Mouse (Mus musculus): ENCODE measurements at regions not wholly inside any gene's neighbourhood (a gene's known extent, or its start where the extent isn't known, plus 50 kb on each side); places are given as distances from the start of the nearest gene placed in this dataset.
"Not testable (repeated sequence)": the region's sequence is repeated elsewhere in the genome, so short reads cannot be mapped to it uniquely, and the experiment has no call there.

- DNase-seq (ENCODE audit: low spot score in 2 of 2) = no peak
Observed at GRCm38 (mm10) chr2:160507371-160507770, 138.3 kb upstream of the Top1 start.

DNA sequence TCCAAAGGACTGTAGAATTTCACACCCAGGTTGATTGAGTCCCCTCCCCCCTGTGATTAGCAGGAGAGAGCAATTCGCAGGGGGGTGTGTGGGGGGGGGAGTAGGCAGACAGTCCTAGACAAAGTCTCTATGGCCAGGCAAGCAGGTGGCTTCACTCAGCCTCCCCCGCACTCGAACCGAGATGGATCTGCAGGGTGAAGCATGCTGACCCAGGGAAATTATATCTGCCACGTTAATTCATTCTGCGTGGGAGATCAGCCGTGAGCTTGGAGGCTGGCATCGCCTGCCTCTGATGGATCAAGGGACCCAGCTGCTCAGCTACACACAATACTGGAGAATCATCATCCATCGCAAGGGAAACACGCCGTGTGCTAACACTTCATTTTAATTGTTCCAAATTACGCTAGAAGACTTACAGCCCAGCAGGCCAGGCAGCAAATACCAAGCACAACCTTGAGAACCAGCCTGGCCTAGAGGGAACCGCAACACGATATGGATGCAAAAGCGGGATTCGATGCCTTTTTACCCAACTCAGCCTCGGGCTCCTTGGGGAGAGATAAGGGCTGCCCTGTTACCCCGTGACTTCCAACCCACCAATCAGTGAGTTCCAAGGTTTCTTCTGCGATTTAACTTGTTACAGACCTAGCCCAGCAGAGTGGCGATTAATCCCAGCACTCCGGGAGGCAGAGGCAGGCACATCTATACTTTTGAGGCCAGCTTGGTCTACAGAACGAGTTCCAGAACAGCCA lies 137.7 kb upstream of the Top1 start:
- no peak for DNase-seq (ENCODE audit: low spot score in 2 of 2)

- no peak for DNase-seq (ENCODE audit: low spot score in 2 of 2)
Observed at GRCm38 (mm10) chr2:160510159-160510558, 135.5 kb upstream of the Top1 start.

- DNase-seq (ENCODE audit: low spot score in 2 of 2) = no peak
Observed at GRCm38 (mm10) chr2:160510635-160511421, 134.9 kb upstream of the Top1 start.

GRCm38 (mm10) chr2:160515621-160516020 lies 130.1 kb upstream of the Top1 start:
- no peak for DNase-seq (ENCODE audit: low spot score in 2 of 2)

DNA sequence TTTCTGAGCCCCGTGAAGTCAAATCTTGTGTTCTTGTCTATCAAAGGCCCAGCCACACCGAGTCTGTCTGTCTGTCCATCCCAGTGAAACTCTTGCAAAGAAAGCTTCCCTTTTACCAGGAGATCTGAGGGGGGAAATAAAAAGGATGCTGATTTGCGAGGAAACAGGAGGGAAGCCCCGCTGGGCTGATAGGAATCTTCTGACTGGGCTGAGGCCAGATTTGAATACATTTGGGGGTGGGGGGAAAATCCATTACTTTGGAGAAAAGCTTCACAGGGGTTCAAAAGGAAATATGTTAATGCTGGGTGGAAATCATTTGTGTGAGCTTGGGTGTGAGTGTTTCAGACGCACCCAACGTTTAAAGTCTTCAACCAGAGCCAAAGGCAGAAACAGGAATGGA lies 129.2 kb upstream of the Top1 start:
- no peak for DNase-seq (ENCODE audit: low spot score in 2 of 2)

DNA sequence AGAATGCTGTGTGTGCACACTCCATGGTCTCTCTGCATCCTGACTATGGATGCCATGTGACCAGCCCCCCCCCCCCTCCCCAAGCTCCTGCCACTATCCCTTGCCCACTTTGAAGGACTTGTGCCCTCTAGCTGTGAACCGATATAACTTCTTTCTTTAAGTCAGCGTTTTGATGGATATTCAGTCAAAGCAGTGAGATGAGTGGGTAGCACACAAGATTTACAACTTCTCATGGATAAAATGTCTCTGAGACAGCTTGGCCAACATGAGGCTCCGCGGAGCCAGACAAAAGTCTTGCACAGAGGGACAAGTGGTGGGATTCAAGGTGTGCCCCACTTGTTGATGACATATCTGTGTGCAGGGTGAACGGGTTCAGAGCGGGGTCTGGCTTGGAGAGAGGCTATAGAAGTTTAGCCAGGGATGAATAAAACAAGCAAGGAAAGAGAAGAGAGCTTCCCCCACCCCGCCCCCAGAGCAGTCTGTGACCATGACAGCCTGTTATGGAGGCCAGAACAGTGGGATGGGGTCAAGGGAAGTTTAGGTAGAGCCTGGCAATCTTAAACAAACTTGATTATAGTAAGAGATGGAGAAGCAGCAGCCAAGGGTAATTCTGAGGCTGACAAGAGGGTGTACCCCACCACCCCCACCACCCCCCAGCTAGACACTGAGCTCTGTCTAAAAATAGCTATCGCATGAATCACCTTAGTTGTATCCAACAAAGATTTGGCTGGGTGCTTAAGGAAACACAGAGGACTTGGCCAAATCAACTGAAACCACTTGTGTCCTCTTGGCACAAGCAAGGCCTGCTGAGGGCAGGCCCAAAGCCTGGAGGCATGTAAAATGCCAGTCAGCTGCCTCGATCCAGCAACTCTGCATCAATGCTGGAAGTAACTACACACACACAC lies 120.1 kb upstream of the Top1 start:
- DNase-seq (ENCODE audit: low spot score in 2 of 2) = no peak

DNA sequence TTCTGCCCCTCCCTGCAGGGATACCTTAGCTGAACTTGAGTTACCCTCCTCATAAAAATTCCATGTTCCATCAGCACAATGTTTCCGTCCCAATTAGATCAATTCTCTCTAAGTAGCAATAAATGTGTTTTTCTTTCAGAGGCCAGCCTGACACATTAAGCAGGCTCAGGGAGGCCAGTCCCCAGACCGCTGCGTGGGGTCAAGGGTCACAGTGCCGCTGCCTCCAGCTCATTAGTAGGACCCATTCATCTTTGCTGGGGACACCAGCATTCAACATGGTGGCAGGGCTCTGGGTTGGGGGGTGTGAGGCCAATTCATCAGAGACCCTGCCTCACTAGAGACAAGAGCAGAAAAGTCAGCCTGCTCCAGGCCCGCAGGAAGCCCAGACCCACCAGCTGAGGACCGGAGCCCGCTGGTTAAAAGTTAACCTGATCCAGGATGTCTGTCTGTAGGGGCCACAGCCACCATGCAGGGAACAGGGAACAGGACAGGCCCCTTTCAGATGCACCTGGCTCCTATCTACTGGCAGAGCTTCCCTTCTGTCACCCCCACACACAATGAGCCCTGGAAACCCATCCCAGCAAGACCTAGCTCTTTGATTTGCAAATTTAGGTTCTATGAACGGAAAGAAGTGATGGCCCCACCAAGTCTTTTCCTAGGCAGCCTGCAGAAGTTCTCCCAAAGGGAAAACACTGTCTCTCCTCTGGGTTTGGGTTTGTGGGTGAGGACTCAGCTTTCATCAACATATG lies 119.1 kb upstream of the Top1 start:
- no peak for DNase-seq (ENCODE audit: low spot score in 2 of 2)

GRCm38 (mm10) chr2:160529306-160529705 lies 116.4 kb upstream of the Top1 start:
- no peak for DNase-seq (ENCODE audit: low spot score in 2 of 2)

DNA sequence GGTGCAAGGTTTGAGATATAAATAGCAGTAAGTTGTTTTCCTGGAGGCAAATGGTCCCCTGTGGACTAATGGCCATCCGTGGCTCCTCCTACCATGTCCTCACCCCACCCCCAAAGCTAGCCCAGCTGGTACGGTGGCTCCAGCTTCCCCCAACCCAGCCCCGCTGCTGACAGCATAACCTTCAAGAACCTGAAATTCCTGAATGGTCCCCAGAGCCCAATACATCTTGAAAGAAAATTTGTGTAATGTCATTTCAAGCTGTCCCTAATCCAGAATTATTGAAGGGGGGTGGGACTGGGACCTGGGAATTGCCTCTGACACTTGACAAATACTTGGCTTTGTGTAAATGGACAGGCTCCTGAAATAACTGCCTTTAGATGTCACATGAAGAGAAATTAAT lies 115.3 kb upstream of the Top1 start:
- DNase-seq (ENCODE audit: low spot score in 2 of 2) = no peak

DNA sequence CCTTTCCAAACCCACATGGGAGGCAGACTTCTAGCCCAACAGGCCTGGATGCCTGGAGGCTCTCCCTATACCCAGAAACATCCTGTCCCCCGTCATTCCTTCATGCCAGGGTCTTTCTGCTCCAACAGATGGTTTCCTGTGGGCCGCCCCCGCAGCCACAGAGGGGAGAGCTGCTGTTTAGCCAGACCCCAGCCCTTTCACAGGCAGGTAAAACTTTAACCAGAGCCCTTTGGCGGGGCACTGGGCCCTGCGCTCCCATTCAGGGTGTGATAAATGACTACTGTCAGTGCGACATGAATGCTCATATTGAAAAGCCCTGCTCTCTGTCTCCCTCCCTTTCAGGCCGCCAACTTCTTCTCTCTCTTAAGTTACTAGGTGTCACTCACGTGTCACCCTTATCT lies 108.4 kb upstream of the Top1 start:
- DNase-seq (ENCODE audit: low spot score in 2 of 2) = no peak

DNA sequence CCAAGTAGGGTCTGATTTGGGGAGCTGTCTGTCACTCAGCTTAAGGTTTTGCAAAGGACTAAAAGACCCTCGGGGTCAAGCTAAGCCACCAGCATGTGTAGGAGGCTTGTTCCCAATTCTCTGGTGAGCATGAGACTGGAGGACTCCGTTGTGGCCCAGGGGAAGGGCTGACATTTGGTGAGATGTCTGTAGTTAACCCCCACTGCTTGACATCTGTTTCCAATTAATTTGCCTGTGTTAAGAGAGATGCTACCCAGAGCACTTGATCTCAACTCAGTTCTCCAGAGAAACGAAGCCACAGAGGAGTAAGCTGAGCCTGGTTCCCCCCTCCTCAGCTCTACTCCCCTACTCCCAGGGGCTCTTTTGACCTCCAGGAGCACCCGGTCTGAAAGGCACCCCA lies 100.2 kb upstream of the Top1 start:
- no peak for DNase-seq (ENCODE audit: low spot score in 2 of 2)

- no peak for DNase-seq (ENCODE audit: low spot score in 2 of 2)
Observed at GRCm38 (mm10) chr2:160552121-160552669, 93.5 kb upstream of the Top1 start.

GRCm38 (mm10) chr2:160561711-160562110 lies 84.0 kb upstream of the Top1 start:
- no peak for DNase-seq (ENCODE audit: low spot score in 2 of 2)

DNA sequence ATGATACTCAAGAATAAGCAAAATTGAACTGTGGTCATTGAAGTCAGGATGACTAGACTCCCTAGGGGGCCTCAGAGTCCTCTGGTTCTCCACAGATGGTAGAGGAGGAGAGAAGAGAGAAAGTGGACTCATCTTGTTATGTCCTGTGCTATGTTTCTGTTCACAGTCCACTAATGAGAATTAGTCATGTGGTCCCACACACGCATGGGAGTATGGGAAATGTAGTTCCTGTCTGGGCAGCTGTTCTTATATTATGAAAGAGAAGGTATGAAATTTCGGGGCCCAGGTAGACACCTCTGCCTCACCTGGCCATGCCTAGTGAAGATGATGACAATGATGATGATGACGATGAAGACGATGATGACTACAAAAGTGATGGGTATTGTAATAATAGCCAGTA lies 77.9 kb upstream of the Top1 start:
- no peak for DNase-seq (ENCODE audit: low spot score in 2 of 2)

- no peak for DNase-seq (ENCODE audit: low spot score in 2 of 2)
Observed at GRCm38 (mm10) chr2:160569496-160569895, 76.2 kb upstream of the Top1 start.

- peak; percentile 61 to 75 for DNase-seq (ENCODE audit: low spot score in 2 of 2)
Observed at GRCm38 (mm10) chr2:160578384-160579320, 67.0 kb upstream of the Top1 start.

GRCm38 (mm10) chr2:160580250-160580649 lies 65.4 kb upstream of the Top1 start:
- DNase-seq (ENCODE audit: low spot score in 2 of 2) = no peak

GRCm38 (mm10) chr2:160581029-160581428 lies 64.7 kb upstream of the Top1 start:
- DNase-seq (ENCODE audit: low spot score in 2 of 2) = no peak

- not testable (repeated sequence) for DNase-seq (ENCODE audit: low spot score in 2 of 2)
Observed at GRCm38 (mm10) chr2:160583034-160583433, 62.7 kb upstream of the Top1 start.
